ENCODE assay signal across 8 mouse cellular contexts in the genomic region with DNA sequence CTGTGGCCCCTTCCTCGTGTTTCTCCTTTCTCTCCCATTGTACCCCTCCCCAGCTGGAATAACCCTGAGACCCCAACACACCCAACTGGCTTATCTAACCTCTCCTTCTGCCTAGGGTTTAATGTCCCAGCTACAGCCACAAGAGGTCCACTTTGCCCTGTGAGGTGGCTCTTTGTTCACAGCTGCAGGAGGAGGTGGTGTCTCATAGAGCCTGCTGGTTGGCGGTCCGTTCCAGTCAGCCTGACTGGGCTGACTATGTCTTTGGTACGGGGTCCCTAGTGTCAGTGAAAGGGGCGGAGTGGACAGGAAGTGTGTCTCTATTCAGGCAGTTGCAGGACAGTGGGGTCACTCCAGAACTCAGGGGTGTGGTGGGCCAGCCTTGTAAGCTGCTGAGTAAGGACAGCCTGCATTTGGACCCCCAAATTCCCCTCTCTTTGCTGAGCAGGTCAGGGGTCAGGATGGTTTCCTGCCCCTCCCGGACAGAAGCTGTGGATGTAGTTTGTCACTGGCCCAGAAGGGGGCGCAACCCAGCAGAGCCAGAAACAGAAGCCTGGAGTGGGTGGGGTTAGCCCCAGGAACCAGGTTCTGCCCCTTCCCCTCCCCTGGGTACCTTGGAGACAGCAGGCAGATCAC.
A peak's percentile ranks its signal among the peaks of the same experiment; 100 is the strongest.
DNase-seq lines count a peak whose midpoint lies in the region; ATAC-seq and TF ChIP-seq lines count a peak whose summit lies in the region.

No protein-coding gene starts in this region.

- intact Hi-C loops in heart, adult 2 months (cut with DNase I), result loop anchor here (1.0 to 5.0 kb wide), 2 partner anchors 87 to 171 kb away; no protein-coding TSS in a partner anchor

- TF ChIP-seq POLR2A in heart, adult 2 months (IDR thresholded peaks at IDR 0.05; ENCODE audit: insufficient read depth, low read depth, low read length), result no peak

- peak overlapping the region; percentile 42; the same call in 1 of the 2 replicates for H3K27ac ChIP-seq in forebrain, embryonic 12.5 days
- H3K27ac ChIP-seq in forebrain, embryonic 15.5 days (replicated peaks), result no peak overlapping the region
- H3K27ac ChIP-seq in heart, adult 2 months, result peak overlapping the region; percentile 84

- no peaks in the 10 kb centered on the region for H3K9me3 ChIP-seq in forebrain, embryonic 12.5 days
- H3K9me3 ChIP-seq in forebrain, embryonic 15.5 days, result no peaks in the 10 kb centered on the region
- H3K9me3 ChIP-seq in G1E (replicated peaks), result no peaks in the 10 kb centered on the region; the same call in 1 of the 2 replicates

- 45% methylated on average over 7 of the region's 7 CpGs for WGBS in forebrain, embryonic 12.5 days
- 55% methylated on average over 7 of the region's 7 CpGs for WGBS in forebrain, embryonic 15.5 days
- 24% methylated on average over 7 of the region's 7 CpGs for WGBS in heart, adult 2 months

- no peak for ATAC-seq in forebrain, embryonic 12.5 days (ENCODE audit: low FRiP score)
- ATAC-seq in forebrain, embryonic 15.5 days (replicated peaks), result no peak
- ATAC-seq in G1E (ENCODE audit: extremely low read depth, insufficient number of reproducible peaks, low FRiP score, poor library complexity, severe bottlenecking), result no peak
- peak; percentile 42 for ATAC-seq in megakaryocyte, adult 5-6 weeks (ENCODE audit: poor library complexity, severe bottlenecking)

- H3K79me2 ChIP-seq in heart, adult 2 months (replicated peaks; ENCODE audit: control insufficient read depth, insufficient read depth, low read length), result no peaks in the 10 kb centered on the region

- no peak overlapping the region for H3K4me3 ChIP-seq in forebrain, embryonic 12.5 days (replicated peaks)
- no peak overlapping the region for H3K4me3 ChIP-seq in forebrain, embryonic 15.5 days
- no peak overlapping the region for H3K4me3 ChIP-seq in G1E (ENCODE audit: low read depth, low read length)
- no peak overlapping the region for H3K4me3 ChIP-seq in heart, adult 2 months

- no peak for TF ChIP-seq EP300 in heart, adult 2 months (IDR thresholded peaks at IDR 0.05; ENCODE audit: insufficient read depth, low read depth, low read length)

- no peak for DNase-seq in G1E (ENCODE audit: low spot score)
- peak; percentile 41 to 65 for DNase-seq in heart, adult 2 months
- peak; percentile 71 for DNase-seq in kidney, postnatal 10 days
- DNase-seq in thymus, postnatal 0 days (ENCODE audit: low spot score), result peak; percentile 61
- DNase-seq in cerebellum, adult 11 months, result no peak

- no peak overlapping the region for H3K9ac ChIP-seq in forebrain, embryonic 12.5 days
- H3K9ac ChIP-seq in forebrain, embryonic 15.5 days (replicated peaks), result no peak overlapping the region
- peak overlapping the region; percentile 11; the same call in 1 of the 2 replicates for H3K9ac ChIP-seq in heart, adult 2 months (ENCODE audit: low read depth, low read length)

- peaks cover 7% of the 10 kb centered on the region; the same call in 1 of the 2 replicates for H3K27me3 ChIP-seq in forebrain, embryonic 12.5 days
- H3K27me3 ChIP-seq in forebrain, embryonic 15.5 days, result no peaks in the 10 kb centered on the region
- H3K27me3 ChIP-seq in G1E (ENCODE audit: insufficient read depth, low read length), result peaks cover 95% of the 10 kb centered on the region
- no peaks in the 10 kb centered on the region for H3K27me3 ChIP-seq in heart, adult 2 months (ENCODE audit: control insufficient read depth, insufficient read depth, low read length)

- H3K4me1 ChIP-seq in forebrain, embryonic 12.5 days, result peaks cover 57% of the 10 kb centered on the region
- peaks cover 32% of the 10 kb centered on the region for H3K4me1 ChIP-seq in forebrain, embryonic 15.5 days
- peaks cover 26% of the 10 kb centered on the region for H3K4me1 ChIP-seq in G1E (ENCODE audit: insufficient read depth, low read depth, low read length)
- peaks cover 36% of the 10 kb centered on the region for H3K4me1 ChIP-seq in heart, adult 2 months (ENCODE audit: control insufficient read depth, insufficient read depth, low read length)

- no peaks in the 10 kb centered on the region for H3K36me3 ChIP-seq in forebrain, embryonic 12.5 days (replicated peaks)
- H3K36me3 ChIP-seq in forebrain, embryonic 15.5 days, result no peaks in the 10 kb centered on the region
- no peaks in the 10 kb centered on the region for H3K36me3 ChIP-seq in G1E (replicated peaks)
- no peaks in the 10 kb centered on the region for H3K36me3 ChIP-seq in heart, adult 2 months (ENCODE audit: control insufficient read depth, insufficient read depth, low read length)

- peak; percentile 30; the same call in 1 of the 2 replicates for TF ChIP-seq CTCF in G1E (IDR thresholded peaks at IDR 0.05; ENCODE audit: low read depth, low read length)
- peak; percentile 69 for TF ChIP-seq CTCF in heart, adult 2 months (IDR thresholded peaks at IDR 0.05)

- no peak overlapping the region for H3K4me2 ChIP-seq in forebrain, embryonic 12.5 days
- H3K4me2 ChIP-seq in forebrain, embryonic 15.5 days (replicated peaks), result no peak overlapping the region

Comparison
In these comparisons a context has a peak if more than half of its experiments do, and no peak if none do; other contexts are left out.
1. DNase-seq: peak in heart, adult 2 months (2 of 2), kidney, postnatal 10 days (single experiment) and thymus, postnatal 0 days (single experiment); none in G1E (single experiment) and cerebellum, adult 11 months (single experiment).